ENCODE assay signal across 22 mouse cellular contexts in genomic region chr7:134226231-134226630, GRCm38 (mm10). TPM values are rescaled to one million over a fixed set of nuclear protein-coding genes. Genes with fewer than 3 reads are reported as not detected.
DNase-seq lines count a peak whose midpoint lies in the region; ATAC-seq and TF ChIP-seq lines count a peak whose summit lies in the region.
"Had no signal": no experiment of that assay in that cellular context is flagged by ENCODE, and none has a peak within 500 bp of the region (broad histone marks: within the 10 kb centered on the region; RNA-seq: fewer than 3 reads in every experiment).

No protein-coding gene starts in this region.

- H3K4me2 ChIP-seq in lung, embryonic 14.5 days, result no peak overlapping the region; the same call in 1 of the 2 replicates
- no peak overlapping the region for H3K4me2 ChIP-seq in myocyte (ENCODE audit: low read depth)

- TF ChIP-seq EP300 in heart, adult 2 months (IDR thresholded peaks at IDR 0.05; ENCODE audit: insufficient read depth, low read depth, low read length), result no peak

- H3K27ac ChIP-seq in heart, embryonic 10.5 days, result 0 out of 2 replicates have a peak overlapping the region, but pooled peaks have one; percentile 90
- no peak overlapping the region for H3K27ac ChIP-seq in heart, adult 2 months
- peak overlapping the region; percentile 90; the same call in 1 of the 2 replicates for H3K27ac ChIP-seq in lung, embryonic 14.5 days (ENCODE audit: low read depth)
- H3K27ac ChIP-seq in embryonic fibroblast, embryonic 13.5 days (ENCODE audit: insufficient read depth, low read length), result 0 out of 2 replicates have a peak overlapping the region, but pooled peaks have one; percentile 82
- H3K27ac ChIP-seq: embryonic facial prominence, embryonic 12.5 days; forebrain, embryonic 10.5 days; forebrain, embryonic 12.5 days had no signal

- peaks cover 30% of the 10 kb centered on the region for H3K27me3 ChIP-seq in heart, embryonic 10.5 days (ENCODE audit: insufficient read depth, poor library complexity, severe bottlenecking)
- peaks cover 2% of the 10 kb centered on the region; the same call in 1 of the 2 replicates for H3K27me3 ChIP-seq in heart, adult 2 months (ENCODE audit: control insufficient read depth, insufficient read depth, low read length)
- H3K27me3 ChIP-seq in lung, embryonic 14.5 days (ENCODE audit: insufficient read depth, low read length), result no peaks in the 10 kb centered on the region
- no peaks in the 10 kb centered on the region for H3K27me3 ChIP-seq in myocyte (ENCODE audit: control insufficient read depth, insufficient read depth, insufficient read length)

- TF ChIP-seq CTCF in heart, adult 2 months (IDR thresholded peaks at IDR 0.05), result no peak
- no peak for TF ChIP-seq CTCF in lung, embryonic 14.5 days (IDR thresholded peaks at IDR 0.05; ENCODE audit: low read depth)
- no peak for TF ChIP-seq CTCF in embryonic fibroblast, embryonic 13.5 days (IDR thresholded peaks at IDR 0.05; ENCODE audit: borderline replicate concordance, insufficient read depth, low read length)

- DNase-seq in heart, embryonic 10.5 days (ENCODE audit: low spot score), result peak; percentile 71
- DNase-seq in heart, adult 2 months, result no peak
- DNase-seq in lung, embryonic 14.5 days, result no peak
- DNase-seq in lung, postnatal 4 days, result no peak
- DNase-seq in layer of hippocampus, postnatal 25 days (ENCODE audit: extremely low spot score in 1 of 2, low spot score in 1 of 2), result no peak
- DNase-seq: adrenal gland, adult 2 months; adrenal gland, postnatal 10 days; adrenal gland, postnatal 25 days; cerebellum, adult 11-12 months; cerebellum, adult 2 months; cerebellum, adult 9-10 months; cerebellum, postnatal 25 days had no signal

- peaks cover 41% of the 10 kb centered on the region for H3K4me1 ChIP-seq in heart, embryonic 10.5 days
- H3K4me1 ChIP-seq in heart, adult 2 months (ENCODE audit: control insufficient read depth, insufficient read depth, low read length), result no peaks in the 10 kb centered on the region; the same call in 1 of the 2 replicates
- peaks cover 25% of the 10 kb centered on the region for H3K4me1 ChIP-seq in lung, embryonic 14.5 days (ENCODE audit: insufficient read depth)
- peaks cover 14% of the 10 kb centered on the region for H3K4me1 ChIP-seq in embryonic fibroblast, embryonic 13.5 days (ENCODE audit: control insufficient read depth, insufficient read depth, low read length)

- no peak for TF ChIP-seq POLR2A in heart, adult 2 months (IDR thresholded peaks at IDR 0.05; ENCODE audit: insufficient read depth, low read depth, low read length)
- TF ChIP-seq POLR2A in embryonic fibroblast, embryonic 13.5 days (IDR thresholded peaks at IDR 0.05; ENCODE audit: low read depth, low read length), result no peak
- no peak for TF ChIP-seq POLR2A in myocyte (IDR thresholded peaks at IDR 0.05; ENCODE audit: insufficient read length, low read depth)

- H3K9ac ChIP-seq in heart, adult 2 months (ENCODE audit: low read depth, low read length), result no peak overlapping the region
- no peak overlapping the region for H3K9ac ChIP-seq in lung, embryonic 14.5 days

- H3K36me3 ChIP-seq in heart, embryonic 10.5 days, result no peaks in the 10 kb centered on the region
- no peaks in the 10 kb centered on the region for H3K36me3 ChIP-seq in heart, adult 2 months (ENCODE audit: control insufficient read depth, insufficient read depth, low read length)
- no peaks in the 10 kb centered on the region for H3K36me3 ChIP-seq in lung, embryonic 14.5 days (ENCODE audit: insufficient read depth)
- H3K36me3 ChIP-seq in myocyte (ENCODE audit: control insufficient read depth, insufficient read depth), result no peaks in the 10 kb centered on the region
- H3K36me3 ChIP-seq: embryonic facial prominence, embryonic 10.5 days; embryonic facial prominence, embryonic 12.5 days; forebrain, embryonic 10.5 days; forebrain, embryonic 12.5 days had no signal

- H3K9me3 ChIP-seq in heart, embryonic 10.5 days, result no peaks in the 10 kb centered on the region
- no peaks in the 10 kb centered on the region for H3K9me3 ChIP-seq in lung, embryonic 14.5 days (ENCODE audit: low read depth, low read length)
- H3K9me3 ChIP-seq: embryonic facial prominence, embryonic 10.5 days; embryonic facial prominence, embryonic 12.5 days; forebrain, embryonic 10.5 days; forebrain, embryonic 12.5 days had no signal

- ATAC-seq in lung, embryonic 14.5 days (ENCODE audit: insufficient read depth), result no peak
- ATAC-seq: forebrain, embryonic 14.5 days; forebrain, embryonic 16.5 days had no signal

- H3K79me2 ChIP-seq in heart, adult 2 months (replicated peaks; ENCODE audit: control insufficient read depth, insufficient read depth, low read length), result no peaks in the 10 kb centered on the region
- peaks cover 3% of the 10 kb centered on the region for H3K79me2 ChIP-seq in myocyte (ENCODE audit: control insufficient read depth, insufficient read depth)

- intact Hi-C loops in heart, adult 2 months (cut with DNase I), result loop anchor here (5.0 kb wide), 1 partner anchor 36 kb away; no protein-coding TSS in a partner anchor

- H3ac ChIP-seq in myocyte (ENCODE audit: control insufficient read depth, insufficient read length), result no peak overlapping the region

- no peak overlapping the region for H3K4me3 ChIP-seq in heart, embryonic 10.5 days
- H3K4me3 ChIP-seq in heart, adult 2 months, result no peak overlapping the region
- H3K4me3 ChIP-seq in lung, embryonic 14.5 days (ENCODE audit: low read depth, low read length), result no peak overlapping the region
- no peak overlapping the region for H3K4me3 ChIP-seq in embryonic fibroblast, embryonic 13.5 days (ENCODE audit: insufficient read depth, low read length)
- H3K4me3 ChIP-seq in myocyte, result peak overlapping the region; percentile 37
- H3K4me3 ChIP-seq: embryonic facial prominence, embryonic 12.5 days; erythroblast, embryonic 14.5 days; forebrain, embryonic 12.5 days had no signal

- WGBS in heart, embryonic 10.5 days, result 68% methylated on average over 3 of the region's 3 CpGs
- 89% methylated on average over 3 of the region's 3 CpGs for WGBS in heart, adult 2 months
- WGBS in lung, embryonic 14.5 days, result 66% methylated on average over 3 of the region's 3 CpGs

TF ChIP-seq in myocyte, 11 proteins besides CTCF, POLR2A, EP300 and RAD21:
- no peak for TF ChIP-seq REST (IDR thresholded peaks at IDR 0.05; ENCODE audit: insufficient read depth, insufficient read length)
- TF ChIP-seq MYOD1 (IDR thresholded peaks at IDR 0.05; ENCODE audit: control insufficient read depth in 1 of 3, insufficient read length in 2 of 3, low read depth in 2 of 3), result no peak
- no peak for TF ChIP-seq E2F4 (IDR thresholded peaks at IDR 0.05; ENCODE audit: insufficient read depth)
- TF ChIP-seq SRF (IDR thresholded peaks at IDR 0.05; ENCODE audit: control insufficient read depth, insufficient read length, low read depth), result no peak
- TF ChIP-seq POLR2AphosphoS2 (IDR thresholded peaks at IDR 0.05; ENCODE audit: insufficient read length, low read depth), result no peak
- TF ChIP-seq CEBPB (IDR thresholded peaks at IDR 0.05; ENCODE audit: insufficient read depth, poor library complexity, severe bottlenecking), result no peak
- TF ChIP-seq MAX (IDR thresholded peaks at IDR 0.05; ENCODE audit: low read depth), result no peak
- TF ChIP-seq TCF3 (IDR thresholded peaks at IDR 0.05; ENCODE audit: insufficient read length, low read depth), result no peak
- no peak for TF ChIP-seq TCF12 (IDR thresholded peaks at IDR 0.05; ENCODE audit: insufficient read depth, poor library complexity, severe bottlenecking)
- no peak for TF ChIP-seq MYOG (IDR thresholded peaks at IDR 0.05; ENCODE audit: control insufficient read depth in 1 of 3, insufficient read depth in 1 of 3, insufficient read length in 2 of 3, low read depth in 2 of 3)
- no peak for TF ChIP-seq USF1 (IDR thresholded peaks at IDR 0.05; ENCODE audit: low read depth)

RNA-seq across cellular contexts. Expression of gene Adam12, which starts 5.7 kb away (rescaled TPM):
- polyA plus RNA-seq in heart, embryonic 10.5 days (2016; fragmentation: Nextera tagmentation; extraction: Ambion mirVana), result 4.3 and 9.6 TPM in 2 replicates
- total RNA-seq in heart, adult 2 months (2021), result under 1 TPM; 0.57 to 0.80 TPM
- 0.66 and 0.67 TPM in 2 replicates for polyA plus RNA-seq in heart, adult 2 months (2012; rRNA removed)
- polyA plus RNA-seq in lung, embryonic 14.5 days (2014; fragmentation: Nextera tagmentation; extraction: Ambion mirVana), result 40.3 and 50.9 TPM in 2 replicates
- polyA plus RNA-seq in embryonic fibroblast, embryonic 13.5 days (2011; ENCODE audit: insufficient read length, low read depth, missing spikeins), result 76.7 and 104 TPM in 2 replicates
- polyA plus RNA-seq in myocyte (2012; fragmentation: generic; extraction: Trizol), result 7.2 TPM
- total RNA-seq in layer of hippocampus, postnatal 25 days (2021), result 1 to 10 TPM; 8.1 to 8.7 TPM
- total RNA-seq: MEL had no signal
